Mouse (Mus musculus): ENCODE data around the gene Hormad2.

Hormad2 gene

DNA sequence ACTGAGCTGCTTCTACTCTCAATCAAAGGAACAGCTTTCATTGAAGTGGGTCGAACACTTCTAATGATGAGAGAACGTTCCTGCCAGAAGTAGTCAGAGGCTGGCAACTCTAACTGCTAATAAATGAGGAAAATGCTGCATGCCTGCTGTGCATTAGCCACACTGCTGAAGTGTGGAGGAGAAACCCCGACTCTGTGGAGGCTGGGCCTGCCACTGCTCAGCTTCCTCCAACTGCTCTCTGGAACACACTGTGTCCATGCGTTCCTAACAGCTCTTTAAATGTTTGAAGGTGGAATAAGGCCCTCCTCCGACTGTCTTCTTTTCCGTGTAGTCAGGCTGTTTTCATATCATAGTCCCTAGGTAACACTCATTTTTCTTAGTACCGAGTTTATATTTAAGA lies 98.9 kb downstream of the Hormad2 start:
- no peak for DNase-seq (ENCODE audit: low read depth in 1 of 2, low spot score in 2 of 2)

DNA sequence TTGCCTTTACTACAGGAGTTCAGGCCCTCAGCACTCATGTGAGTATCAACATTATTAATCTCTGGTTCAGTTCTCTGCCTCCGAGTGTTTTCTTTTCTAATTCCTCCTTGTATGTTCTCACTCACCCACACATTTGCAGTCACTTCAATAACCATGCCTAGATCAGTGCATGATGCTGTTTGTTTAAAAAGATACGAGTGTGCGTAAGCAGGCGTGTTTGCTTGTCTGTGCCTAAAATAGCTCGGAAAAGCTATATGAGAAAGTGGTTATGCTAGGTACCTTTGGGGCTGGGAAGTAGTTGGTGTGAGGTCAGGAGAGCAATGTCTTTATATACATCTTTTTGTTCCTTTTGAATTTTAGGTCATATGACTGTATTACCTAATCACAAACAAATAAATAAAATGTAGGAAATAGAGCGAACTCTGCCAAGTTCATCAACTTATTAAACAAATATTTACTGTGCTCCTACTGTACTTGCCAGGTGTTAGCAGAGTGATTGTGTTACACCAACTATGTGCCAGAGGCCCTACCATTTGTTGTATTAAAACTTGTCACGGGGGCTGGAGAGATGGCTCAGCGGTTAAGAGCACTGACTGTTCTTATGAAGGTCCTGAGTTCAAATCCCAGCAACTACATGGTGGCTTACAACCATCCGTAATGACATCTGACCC lies 100.7 kb downstream of the Hormad2 start:
- DNase-seq (ENCODE audit: low read depth in 1 of 2, low spot score in 2 of 2): no peak

DNA sequence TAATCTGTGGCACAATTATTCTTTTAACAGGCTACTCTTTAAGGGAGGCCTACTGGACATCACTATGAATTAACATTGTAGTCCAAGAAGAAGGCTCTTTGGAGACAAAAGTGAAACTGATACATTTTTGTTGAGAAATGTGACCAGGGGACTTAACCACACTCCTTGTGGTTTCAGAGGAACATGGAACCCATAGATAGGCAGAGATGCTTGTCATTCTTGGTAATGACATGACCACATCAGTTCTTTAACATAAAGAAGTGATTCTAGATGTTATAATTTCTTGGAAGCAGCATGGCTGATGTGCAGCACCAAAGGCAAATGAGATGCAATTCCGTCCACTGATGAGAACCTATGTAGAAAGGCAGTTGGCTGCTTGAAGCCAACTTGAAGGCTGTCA lies 101.6 kb downstream of the Hormad2 start:
- DNase-seq (ENCODE audit: low read depth in 1 of 2, low spot score in 2 of 2): no peak

DNA sequence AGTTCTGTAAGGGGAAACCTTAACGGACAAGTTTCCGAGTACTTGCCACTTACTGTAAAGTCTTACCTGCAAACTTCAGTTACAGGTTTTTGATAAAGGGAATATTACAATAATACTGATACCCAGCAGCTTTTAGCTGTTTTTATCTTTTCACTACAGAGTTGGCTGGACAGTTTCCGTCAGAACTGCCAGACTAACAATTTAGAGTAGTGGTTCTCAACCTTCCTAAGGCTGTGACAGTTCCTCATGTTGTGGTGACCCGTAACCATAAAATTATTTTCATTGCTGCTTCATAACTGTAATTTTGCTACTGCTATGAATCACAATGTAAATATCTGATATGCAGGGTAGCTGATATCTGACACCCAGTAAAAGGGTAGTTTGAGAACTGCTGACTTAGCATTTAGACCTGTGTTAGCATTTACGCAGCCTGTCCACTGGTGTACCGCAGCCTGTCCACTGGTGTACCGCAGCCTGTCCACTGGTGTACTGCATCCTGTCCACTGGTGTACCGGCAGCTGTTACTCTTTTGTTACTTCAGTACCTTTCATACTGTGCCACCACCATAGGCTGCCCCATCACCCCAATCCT lies 104.1 kb downstream of the Hormad2 start:
- no peak for DNase-seq (ENCODE audit: low read depth in 1 of 2, low spot score in 2 of 2)

DNA sequence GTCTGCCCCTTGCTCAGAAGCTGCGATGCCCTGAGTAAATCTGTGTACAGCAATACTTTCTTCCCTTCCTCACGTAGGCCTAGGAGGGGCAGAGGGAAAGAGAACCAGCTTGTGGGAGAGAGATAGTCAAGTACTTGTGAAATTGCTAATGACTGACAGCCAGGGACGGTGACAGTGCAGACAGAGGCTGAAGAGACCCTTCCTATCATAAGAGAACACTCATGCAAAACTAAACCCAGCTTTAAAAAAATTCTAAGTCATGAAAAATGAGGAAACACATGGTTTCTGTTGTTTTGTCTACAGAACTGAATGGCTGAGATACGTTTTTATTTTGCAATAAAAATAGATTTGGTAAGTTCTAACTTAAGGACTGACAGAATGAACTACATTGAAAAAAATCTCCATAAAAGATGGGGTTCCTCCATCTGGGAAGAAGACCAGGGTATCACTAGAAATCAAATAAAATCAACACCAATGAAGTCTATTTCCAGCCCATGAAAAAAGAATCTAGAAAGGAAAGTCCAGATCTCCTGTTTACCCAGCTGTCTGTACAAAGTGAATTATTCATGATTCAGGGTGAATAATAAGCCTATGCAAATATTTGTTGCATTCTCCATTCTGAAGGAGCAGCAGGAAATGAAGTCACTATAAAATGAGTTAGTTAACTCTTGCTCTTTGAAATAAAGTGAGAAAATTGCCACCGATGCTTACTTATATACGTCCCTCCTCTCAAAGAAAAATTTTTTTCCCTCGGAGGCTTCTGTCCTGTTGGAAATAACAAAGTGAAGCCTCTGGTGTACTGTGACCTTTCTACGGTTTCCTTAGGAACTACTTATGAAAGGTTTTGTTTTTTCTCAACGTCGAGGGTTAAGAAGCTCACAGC lies 104.9 kb downstream of the Hormad2 start:
- peak; percentile 11 to 17 for DNase-seq (ENCODE audit: low read depth in 1 of 2, low spot score in 2 of 2)

DNA sequence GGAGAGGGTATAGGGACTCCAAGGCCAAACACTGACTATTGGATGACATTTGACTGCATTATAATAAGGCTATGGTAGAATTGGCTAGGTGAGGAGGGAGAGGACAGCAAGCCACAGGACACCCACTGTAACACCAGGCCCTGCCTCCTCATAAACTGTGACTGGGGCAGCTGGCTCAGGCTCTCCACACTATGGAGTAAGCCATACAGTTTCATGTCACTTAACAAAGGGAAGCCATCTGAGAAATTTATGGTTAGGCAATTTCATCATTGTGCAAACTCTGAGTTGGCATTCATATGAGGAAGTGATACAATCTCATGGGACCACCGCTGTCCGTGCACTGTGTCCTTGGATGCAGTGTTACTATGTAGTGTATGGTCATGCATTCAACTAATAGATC lies 107.9 kb downstream of the Hormad2 start:
- peak; percentile 24 to 64 for DNase-seq (ENCODE audit: low read depth in 1 of 2, low spot score in 2 of 2)

DNA sequence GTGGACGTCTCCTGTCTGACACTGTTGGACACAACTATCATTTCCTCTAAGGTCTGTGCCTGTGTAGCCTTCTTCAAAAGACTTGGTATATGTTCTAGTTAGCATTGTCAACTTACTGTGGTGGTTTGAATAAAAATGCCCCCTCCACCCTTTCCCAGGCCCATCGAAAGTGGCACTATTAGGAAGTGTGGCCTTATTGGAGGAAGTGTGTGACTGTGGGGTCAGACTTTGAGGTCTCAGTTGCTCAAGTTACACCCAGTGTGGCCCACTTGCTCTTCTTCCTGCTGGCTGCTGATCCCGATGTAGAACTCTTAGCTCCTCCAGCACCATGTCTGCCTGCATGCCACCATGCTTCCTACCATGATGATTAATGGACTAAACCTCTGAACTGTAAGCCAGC lies 112.7 kb downstream of the Hormad2 start:
- peak in 1 of 2 experiments; percentile 15 for DNase-seq (ENCODE audit: low read depth in 1 of 2, low spot score in 2 of 2)

DNA sequence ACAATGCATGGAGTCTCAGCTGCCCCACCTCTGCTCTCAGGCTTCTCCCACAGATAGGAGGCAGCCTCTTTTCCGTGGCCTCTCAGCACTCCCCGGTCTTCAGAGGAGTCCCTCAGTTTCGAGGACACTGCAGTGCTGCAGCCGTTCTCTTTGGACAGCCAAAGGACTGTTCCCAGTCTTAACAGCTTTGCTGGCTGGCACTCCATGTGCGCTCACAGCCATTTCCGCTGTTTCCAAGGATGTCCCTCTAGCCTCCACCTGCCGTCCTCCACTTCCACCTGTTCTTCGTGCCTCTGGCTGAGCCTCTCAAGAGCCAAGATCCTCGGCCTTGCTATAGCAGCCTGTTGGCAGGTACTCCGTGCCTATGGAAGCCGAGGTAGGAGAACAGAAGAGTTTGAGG lies 117.4 kb downstream of the Hormad2 start:
- no peak for DNase-seq (ENCODE audit: low read depth in 1 of 2, low spot score in 2 of 2)

DNA sequence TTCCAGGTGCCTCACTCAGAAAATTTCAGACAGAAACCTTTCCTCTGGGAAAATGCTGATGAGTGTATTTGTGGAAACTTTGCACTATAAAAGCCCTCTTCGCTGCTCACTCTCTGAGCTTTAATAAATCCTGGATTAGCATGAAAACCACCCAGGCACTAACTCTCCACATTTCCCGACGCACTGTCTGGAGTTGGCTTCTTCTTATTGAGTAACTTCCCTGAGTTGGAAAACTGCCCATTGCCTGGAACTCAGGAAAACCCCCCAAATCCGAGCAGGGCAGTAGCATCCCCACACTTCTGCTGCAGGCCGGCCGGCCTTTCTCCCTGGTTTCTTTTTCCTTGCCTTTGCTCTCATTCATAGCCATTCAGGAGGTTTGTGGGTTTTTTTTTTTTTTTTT lies 118.0 kb downstream of the Hormad2 start:
- DNase-seq (ENCODE audit: low read depth in 1 of 2, low spot score in 2 of 2): no peak

DNA sequence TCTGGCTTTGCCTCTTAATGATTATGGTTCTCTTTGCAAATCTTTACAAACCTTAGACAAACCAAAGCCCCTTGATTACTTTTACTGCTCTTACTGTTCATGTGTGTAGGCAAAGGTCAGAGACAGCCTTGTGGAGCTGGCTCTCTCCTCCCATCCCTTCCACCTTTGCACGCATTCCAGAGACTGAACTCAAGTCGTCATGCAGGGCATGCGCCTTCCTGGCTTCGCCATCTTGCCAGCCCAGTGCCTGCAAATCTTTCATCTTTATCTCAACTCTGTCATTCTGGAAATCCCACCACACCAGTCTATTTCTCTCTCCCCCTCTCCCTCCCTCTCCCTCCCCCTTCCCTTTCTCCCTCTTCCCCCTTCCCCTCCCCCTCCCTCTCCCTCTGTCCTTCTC lies 120.0 kb downstream of the Hormad2 start:
- DNase-seq (ENCODE audit: low read depth in 1 of 2, low spot score in 2 of 2): no peak

DNA sequence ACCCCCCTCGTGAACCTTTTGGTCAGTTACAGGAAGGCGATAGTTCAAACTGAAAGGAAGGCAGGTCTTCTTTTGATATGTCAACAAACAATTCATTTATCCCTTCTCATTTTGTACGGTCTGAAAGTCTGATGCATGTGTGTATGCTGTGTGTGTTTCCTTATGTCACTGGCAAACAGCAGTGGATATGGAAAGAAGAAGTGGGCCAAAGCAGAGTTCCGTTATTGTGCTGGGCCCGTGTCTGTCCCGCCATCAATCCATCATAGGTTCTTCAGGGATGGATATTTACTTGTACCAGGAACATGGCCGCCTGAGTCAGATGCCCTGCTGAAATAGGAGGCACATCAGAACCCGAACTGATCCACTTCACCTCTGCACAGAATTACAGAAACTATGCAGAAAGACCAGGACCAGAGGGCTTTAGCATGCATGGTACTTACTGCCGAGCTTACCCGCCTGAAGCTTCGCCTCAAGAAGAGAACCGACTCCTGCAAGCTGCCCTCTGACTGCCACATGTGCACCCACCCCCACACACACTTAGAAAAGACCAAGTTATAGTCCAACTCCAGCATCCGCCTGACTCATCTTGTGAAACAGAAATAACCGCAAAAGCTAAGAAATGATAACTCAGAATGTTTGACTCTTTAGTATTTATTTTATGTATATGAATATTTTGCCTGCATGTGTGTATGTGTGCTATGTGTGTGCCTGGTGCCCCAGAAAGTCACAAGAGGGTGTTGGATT lies 121.5 kb downstream of the Hormad2 start:
- no peak for DNase-seq (ENCODE audit: low read depth in 1 of 2, low spot score in 2 of 2)

DNA sequence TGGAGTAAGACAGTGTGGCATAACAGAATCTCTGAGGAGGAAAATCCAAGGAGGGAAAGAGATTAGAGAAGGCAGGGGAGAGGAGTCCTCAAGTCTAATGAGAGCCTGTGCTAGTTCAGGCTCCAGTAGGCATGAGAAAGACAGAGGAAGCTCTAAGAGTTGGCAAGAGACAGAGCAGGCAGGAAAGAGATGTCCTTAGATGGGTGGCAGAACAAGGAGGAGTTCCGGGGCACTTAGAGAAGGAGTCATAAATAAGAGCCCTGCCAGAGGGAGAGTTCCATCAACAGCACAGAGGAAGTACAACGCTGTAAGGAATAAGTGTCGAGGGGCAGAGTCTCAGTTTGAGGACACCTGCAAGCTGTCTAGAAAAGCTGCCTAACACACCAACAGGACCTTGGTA lies 122.9 kb downstream of the Hormad2 start:
- DNase-seq (ENCODE audit: low read depth in 1 of 2, low spot score in 2 of 2): no peak

DNA sequence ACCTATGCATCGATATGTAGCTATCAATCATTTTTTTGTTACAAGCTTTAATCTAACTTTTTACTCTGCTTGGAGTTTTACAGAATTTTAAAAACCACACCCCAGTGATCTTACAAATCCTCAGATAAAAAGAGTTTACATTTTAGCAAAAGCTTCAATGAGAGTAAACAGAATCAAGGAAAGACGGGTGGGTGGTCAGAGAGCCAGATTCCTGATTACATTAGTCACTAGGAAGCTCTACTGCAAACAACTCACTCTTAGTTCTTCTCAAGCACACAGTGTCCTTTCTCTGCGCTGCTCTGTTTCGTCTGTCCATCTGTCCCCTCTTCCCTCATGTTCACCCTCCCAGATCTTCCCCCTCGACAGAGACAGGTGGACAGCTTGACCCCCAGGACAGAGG lies 123.6 kb downstream of the Hormad2 start:
- no peak for DNase-seq (ENCODE audit: low read depth in 1 of 2, low spot score in 2 of 2)

DNA sequence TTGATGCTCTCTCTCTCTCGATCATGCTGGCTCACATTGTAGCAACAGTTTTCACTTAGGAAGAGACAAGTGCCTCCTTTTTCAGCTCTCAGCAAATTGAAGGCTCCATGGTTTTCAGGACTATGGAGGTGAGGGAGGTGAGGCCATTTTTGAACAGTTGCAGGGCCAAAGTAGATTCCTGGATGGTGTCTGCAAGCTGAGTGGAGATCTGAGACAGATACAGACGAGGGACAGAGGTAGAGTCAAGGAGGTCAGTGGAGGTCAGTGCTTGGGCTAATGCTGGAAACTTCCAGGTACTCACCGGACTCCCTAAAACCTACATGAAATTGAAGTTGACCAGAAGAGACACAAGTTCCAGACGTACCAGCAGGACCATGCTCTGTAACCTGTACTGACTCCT lies 128.7 kb downstream of the Hormad2 start:
- DNase-seq (ENCODE audit: low read depth in 1 of 2, low spot score in 2 of 2): no peak

DNA sequence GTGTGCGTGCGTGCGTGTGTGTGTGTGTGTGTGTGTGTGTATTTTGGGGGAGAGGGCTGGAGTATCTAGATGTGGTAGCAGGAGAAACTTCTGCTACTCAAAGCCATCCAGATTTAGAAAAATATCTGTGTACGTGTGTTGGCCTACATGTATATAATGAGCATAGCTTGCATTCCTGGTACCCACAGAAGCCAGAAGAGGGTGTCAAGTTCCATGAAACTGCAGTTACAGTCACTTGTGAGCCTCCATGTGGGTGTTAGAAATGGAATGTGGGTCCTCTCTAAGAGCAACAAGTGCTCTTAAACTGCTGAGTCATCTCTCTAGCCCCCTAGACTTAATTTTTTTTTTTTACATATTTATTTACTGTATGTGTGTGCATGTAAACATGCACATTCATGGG lies 130.6 kb downstream of the Hormad2 start:
- DNase-seq (ENCODE audit: low read depth in 1 of 2, low spot score in 2 of 2): no peak

DNA sequence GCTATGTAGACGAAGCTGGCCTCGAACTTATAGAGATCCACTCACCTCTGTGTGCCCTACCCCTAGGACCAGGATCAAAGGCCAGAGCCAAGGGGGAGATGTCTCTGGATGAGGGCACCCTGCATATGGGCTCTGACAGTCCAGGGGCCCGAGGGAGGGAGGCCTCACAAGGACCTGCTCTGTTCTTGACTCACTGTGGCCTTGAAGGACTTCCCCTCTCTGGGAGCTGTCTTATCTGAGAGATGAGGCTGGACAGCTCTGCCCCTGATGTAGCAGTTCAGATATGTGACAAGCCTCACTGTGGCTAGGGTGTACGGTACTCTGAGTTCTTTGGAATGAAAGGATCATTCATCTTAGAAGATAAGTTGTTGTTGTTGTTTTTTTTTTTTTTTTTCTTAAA lies 131.3 kb downstream of the Hormad2 start:
- no peak for DNase-seq (ENCODE audit: low read depth in 1 of 2, low spot score in 2 of 2)

DNA sequence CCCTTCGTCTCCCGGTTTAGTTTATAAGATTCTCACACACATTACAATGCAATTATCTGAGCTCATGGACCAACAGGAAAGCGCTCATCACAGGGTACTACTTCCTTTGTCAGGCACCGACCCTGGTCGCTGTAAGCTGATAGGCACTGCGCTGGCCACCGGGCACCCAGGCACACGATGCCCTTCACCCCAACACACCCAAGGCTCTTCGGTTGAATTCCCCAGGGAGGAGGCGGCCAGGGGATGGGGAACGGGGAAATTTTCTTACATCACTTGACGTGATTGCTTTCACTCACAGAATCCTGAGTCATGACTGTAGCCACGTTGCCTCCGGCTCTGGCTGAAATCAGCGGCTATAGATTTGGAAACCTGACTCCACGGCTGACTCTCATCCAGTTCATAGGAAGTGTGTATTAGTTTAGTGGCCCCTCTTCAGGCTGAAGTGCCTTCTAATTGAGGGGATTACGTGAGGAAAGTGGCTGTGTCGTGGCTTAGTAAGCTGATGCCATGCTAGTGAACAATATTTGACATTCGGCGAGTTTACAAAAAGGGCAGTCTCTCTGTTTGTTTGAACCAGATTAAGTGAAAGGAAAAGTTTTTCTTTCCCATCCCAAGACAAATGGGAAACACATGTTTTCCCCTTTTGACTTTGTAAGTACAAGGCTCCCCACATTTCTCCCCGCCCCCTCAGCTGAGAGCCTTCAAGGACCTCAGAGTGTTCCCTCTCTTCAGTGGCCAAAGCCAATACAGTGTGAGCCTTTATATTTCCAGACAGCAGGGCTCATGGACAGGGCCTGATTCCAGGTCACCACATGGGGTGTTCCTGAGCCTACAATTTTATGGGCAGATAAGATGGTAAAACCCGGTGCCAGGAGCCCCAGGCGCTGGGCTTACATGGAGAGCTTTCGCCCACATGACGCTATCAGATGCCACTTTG lies 132.1 kb downstream of the Hormad2 start:
- DNase-seq (ENCODE audit: low read depth in 1 of 2, low spot score in 2 of 2): peak in 1 of 2 experiments; percentile 19

DNA sequence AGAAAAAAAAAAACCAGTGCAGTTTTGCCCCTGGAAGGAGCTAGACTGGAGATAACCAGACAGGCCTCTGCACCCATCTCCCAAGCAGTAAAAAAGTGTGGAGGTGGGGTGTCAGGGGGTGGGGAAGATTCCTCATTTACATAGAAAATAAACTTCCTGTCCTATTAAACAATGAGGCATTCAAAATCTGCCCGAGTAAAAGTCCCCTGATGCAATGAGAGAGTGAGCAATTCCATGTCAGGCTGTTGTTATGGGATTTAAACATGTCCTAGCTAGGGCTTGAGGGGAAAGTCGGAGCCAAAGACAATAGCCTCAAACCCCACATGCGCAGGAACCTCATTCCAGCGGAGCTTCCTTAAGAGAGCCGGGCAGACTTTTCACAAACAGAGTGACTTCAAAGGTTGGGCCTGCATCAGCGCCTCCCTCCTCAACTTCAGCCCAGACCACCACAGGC lies 132.8 kb downstream of the Hormad2 start:
- DNase-seq (ENCODE audit: low read depth in 1 of 2, low spot score in 2 of 2): no peak

DNA sequence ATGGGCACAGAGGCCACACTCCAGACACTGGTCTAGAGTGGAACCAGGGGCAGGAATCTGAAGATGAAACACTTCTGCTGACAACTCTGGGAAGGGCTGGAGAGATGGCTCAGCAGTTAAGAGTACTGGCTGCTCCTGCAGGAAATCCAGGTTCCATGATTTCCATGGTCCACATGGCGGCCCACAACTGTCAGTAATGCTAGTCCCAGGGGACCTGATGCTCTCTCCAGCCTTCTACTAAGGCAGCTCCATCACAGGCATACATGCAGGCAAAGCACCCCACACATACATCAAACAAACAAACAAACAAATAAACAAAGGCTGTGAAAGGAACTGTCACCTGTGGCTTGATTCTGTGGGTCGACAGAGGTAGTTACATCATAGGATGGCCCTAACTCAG lies 134.8 kb downstream of the Hormad2 start:
- DNase-seq (ENCODE audit: low read depth in 1 of 2, low spot score in 2 of 2): no peak

DNA sequence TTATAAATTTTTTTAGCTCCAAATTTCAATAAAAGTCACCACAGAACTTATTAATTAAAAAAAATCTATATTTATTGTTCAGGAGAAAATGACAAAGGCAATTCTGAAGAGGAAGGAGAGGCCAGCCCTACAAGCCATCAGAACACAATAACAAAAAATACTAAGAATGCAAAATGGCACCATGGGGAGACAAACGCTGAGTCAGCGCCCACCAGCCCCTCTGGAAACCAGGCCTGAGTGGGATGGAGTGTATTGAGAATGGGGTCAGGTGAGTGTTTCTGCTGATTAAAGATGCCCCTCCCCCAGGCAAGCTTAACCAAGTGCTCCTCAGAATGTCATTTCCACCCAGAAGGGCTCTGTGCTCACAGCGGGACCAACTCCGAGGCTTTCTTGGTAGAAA lies 135.8 kb downstream of the Hormad2 start:
- no peak for DNase-seq (ENCODE audit: low read depth in 1 of 2, low spot score in 2 of 2)

Measured in monocyte, adult 2 months (primary cell).